Mouse (Mus musculus): ENCODE data around the gene T.

T gene

GRCm38 (mm10) chr17:8432179-8432800 lies 1.9 kb upstream of the T start:
- no peak for DNase-seq (ENCODE audit: extremely low read depth, low read depth, low spot score)

GRCm38 (mm10) chr17:8433121-8433977 lies 874 bp upstream of the T start:
- DNase-seq (ENCODE audit: extremely low read depth, low read depth, low spot score), result no peak

GRCm38 (mm10) chr17:8436184-8436583 lies 2.0 kb downstream of the T start:
- no peak for DNase-seq (ENCODE audit: extremely low read depth, low read depth, low spot score)

GRCm38 (mm10) chr17:8444062-8444461 lies 9.8 kb downstream of the T start:
- DNase-seq (ENCODE audit: extremely low read depth, low read depth, low spot score), result no peak

- DNase-seq (ENCODE audit: extremely low read depth, low read depth, low spot score), result no peak
Observed at GRCm38 (mm10) chr17:8447676-8448192, 13.5 kb downstream of the T start.

GRCm38 (mm10) chr17:8448324-8448723 lies 14.1 kb downstream of the T start:
- no peak for DNase-seq (ENCODE audit: extremely low read depth, low read depth, low spot score)

- no peak for DNase-seq (ENCODE audit: extremely low read depth, low read depth, low spot score)
Observed at GRCm38 (mm10) chr17:8455196-8455595, 21.0 kb downstream of the T start.

- DNase-seq (ENCODE audit: extremely low read depth, low read depth, low spot score), result no peak
Observed at GRCm38 (mm10) chr17:8455601-8456000, 21.4 kb downstream of the T start.

- no peak for DNase-seq (ENCODE audit: extremely low read depth, low read depth, low spot score)
Observed at GRCm38 (mm10) chr17:8456856-8457460, 22.7 kb downstream of the T start.

- no peak for DNase-seq (ENCODE audit: extremely low read depth, low read depth, low spot score)
Observed at GRCm38 (mm10) chr17:8461568-8461967, 27.3 kb downstream of the T start.

GRCm38 (mm10) chr17:8463482-8464128 lies 29.4 kb downstream of the T start:
- no peak for DNase-seq (ENCODE audit: extremely low read depth, low read depth, low spot score)

GRCm38 (mm10) chr17:8467771-8468170 lies 33.5 kb downstream of the T start:
- DNase-seq (ENCODE audit: extremely low read depth, low read depth, low spot score), result no peak

- DNase-seq (ENCODE audit: extremely low read depth, low read depth, low spot score), result no peak
Observed at GRCm38 (mm10) chr17:8468716-8469344, 34.6 kb downstream of the T start.

GRCm38 (mm10) chr17:8478554-8478953 lies 44.3 kb downstream of the T start:
- no peak for DNase-seq (ENCODE audit: extremely low read depth, low read depth, low spot score)

- DNase-seq (ENCODE audit: extremely low read depth, low read depth, low spot score), result no peak
Observed at GRCm38 (mm10) chr17:8479493-8480128, 45.4 kb downstream of the T start.

GRCm38 (mm10) chr17:8481797-8482196 lies 47.6 kb downstream of the T start:
- DNase-seq (ENCODE audit: extremely low read depth, low read depth, low spot score), result no peak

- no peak for DNase-seq (ENCODE audit: extremely low read depth, low read depth, low spot score)
Observed at GRCm38 (mm10) chr17:8482876-8483275, 48.7 kb downstream of the T start.

- no peak for DNase-seq (ENCODE audit: extremely low read depth, low read depth, low spot score)
Observed at GRCm38 (mm10) chr17:8484246-8484645, 50.0 kb downstream of the T start.

GRCm38 (mm10) chr17:8485146-8485545 lies 50.9 kb downstream of the T start:
- no peak for DNase-seq (ENCODE audit: extremely low read depth, low read depth, low spot score)

GRCm38 (mm10) chr17:8487824-8488223 lies 53.6 kb downstream of the T start:
- no peak for DNase-seq (ENCODE audit: extremely low read depth, low read depth, low spot score)

All from fat pad, adult 2 months (tissue).